Mouse (Mus musculus) adrenal gland, postnatal 25 days (tissue): ENCODE data around the gene Fam222b. TPM values are rescaled to one million over a fixed set of nuclear protein-coding genes. Genes with fewer than 3 reads are reported as not detected.

Source experiments
- DNase-seq: peaks from one replicate; pipeline ENCODE4 v3.0.0; 2021; ENCODE audit warnings: mixed read lengths
- total RNA-seq: library from RNA; stranded (reverse); gene quantifications from 2 replicates; pipeline ENCODE4 v1.2.3, GENCODE M21; 2021

The Fam222b gene
- total RNA-seq, 1 experiment from 2014 or later: 23.9 TPM

GRCm38 (mm10) chr11:78164924-78165760 is 70.7 kb downstream of the Fam222b start, which contains the start of gene Traf4:
Gene Traf4, minus strand, starts transcription at chr11:78165589.
- DNase-seq: peak; percentile 87

GRCm38 (mm10) chr11:78165761-78166109 is 71.3 kb downstream of the Fam222b start:
- peak; percentile 71 for DNase-seq

GRCm38 (mm10) chr11:78166161-78166560 is 71.7 kb downstream of the Fam222b start:
- DNase-seq: no peak

- no peak for DNase-seq
Measured at GRCm38 (mm10) chr11:78166640-78167039, 72.2 kb downstream of the Fam222b start.

GRCm38 (mm10) chr11:78167257-78167959 is 72.9 kb downstream of the Fam222b start:
- no peak for DNase-seq

DNA sequence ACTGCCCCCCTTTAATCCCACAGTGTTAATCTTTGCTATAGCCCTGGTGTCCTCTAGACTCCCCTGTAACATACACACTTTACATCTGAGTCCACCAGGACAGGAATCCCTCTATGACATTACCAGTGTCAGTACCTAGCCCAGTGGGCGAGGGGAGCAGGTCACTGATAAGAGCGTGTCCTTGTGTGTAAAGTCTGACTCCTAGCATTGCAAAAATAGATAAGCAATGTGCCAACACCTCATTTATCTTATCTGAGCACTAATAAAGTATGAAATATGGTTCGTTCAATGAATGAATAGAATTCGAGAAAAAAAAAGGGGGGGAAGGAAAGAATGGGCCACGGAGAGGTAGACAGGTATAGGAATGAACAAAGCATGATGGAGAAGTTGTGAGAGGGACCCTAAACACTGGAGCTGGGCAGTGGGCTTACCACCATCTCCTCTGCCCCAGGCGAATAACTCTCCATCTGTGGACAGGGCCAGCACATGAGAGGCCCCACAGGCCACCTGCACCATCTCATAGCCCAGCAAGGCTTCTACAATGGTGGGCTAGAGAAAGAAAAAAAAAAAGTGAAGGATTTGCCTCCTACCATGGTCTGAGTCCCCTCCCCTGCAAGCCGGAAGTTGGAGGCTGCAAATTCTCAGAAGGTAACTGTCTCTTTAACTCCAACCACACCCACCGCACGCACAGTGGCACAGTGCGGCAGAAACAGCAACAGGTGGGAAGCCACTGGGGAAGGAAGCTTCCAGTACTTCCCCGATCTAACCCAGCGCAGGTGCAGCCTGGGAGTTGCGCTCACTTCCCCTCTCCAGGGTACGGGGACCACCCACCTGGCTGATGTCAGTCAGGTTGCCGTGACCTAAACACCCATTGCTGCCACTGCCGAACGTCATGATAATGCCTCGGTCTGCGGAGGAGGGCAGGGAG is 74.3 kb downstream of the Fam222b start:
- DNase-seq: no peak

- DNase-seq: no peak
Measured at GRCm38 (mm10) chr11:78170306-78170705, 75.8 kb downstream of the Fam222b start.

- no peak for DNase-seq
Measured at GRCm38 (mm10) chr11:78171328-78171727, 76.9 kb downstream of the Fam222b start.

- no peak for DNase-seq
Measured at GRCm38 (mm10) chr11:78172034-78172747, 77.7 kb downstream of the Fam222b start.

DNA sequence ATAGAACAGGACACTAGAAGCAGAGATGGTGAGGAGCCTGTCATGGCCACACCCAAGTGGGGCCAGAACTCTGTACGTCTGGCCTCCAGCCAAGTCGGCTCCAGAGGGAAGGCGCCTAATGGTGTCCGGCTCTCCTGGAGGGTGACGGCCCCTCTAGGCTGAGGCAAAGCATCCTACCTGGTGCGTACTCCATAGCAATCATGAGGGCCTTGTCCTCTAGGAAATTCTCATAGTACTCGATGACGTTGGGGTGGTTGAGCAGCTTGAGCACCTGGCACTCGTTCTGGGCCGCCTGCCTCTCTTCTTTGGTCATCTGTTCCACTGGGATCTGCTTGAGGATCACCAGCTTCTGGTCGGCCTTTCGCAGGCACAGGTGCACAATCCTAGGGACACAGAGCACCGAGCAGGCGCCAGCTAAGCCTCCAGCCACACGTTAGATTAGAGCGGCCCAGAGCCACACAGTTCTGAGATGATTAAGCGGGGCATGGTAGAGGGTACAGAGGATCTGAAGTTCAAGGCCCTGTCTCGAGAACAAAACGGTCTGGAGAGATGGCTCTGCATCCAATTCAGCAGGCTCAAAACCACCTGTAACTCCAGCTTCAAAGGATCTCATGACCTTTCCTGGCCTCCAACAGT is 78.4 kb downstream of the Fam222b start:
- no peak for DNase-seq

DNA sequence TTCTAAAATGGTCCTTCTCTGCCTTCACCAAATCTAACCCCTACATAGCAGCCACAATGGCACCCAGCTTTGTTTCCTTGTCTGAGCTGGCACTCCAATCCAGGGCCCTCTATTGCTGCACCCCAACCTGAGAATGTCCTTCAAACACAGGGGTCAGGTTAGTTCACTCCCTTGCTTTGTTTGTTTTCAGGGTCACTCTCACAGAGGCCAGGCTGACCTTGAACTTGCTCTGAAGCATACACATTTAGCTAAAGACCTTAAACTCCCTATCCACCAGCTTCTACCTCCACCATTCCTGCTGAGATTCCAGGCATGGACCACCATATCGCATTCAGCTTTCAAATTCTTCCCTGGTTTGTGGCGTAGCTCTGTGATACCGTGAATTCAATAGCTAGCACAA is 80.0 kb downstream of the Fam222b start:
- no peak for DNase-seq

GRCm38 (mm10) chr11:78175771-78176401 is 81.4 kb downstream of the Fam222b start:
- DNase-seq: no peak

- DNase-seq: peak; percentile 91
Measured at GRCm38 (mm10) chr11:78176402-78176862, 82.0 kb downstream of the Fam222b start, which contains the start of the genes Nek8 and Tlcd1. Gene Nek8, minus strand, starts transcription at chr11:78176675. Gene Tlcd1, plus strand, starts transcription at chr11:78176711.

GRCm38 (mm10) chr11:78176905-78177331 is 82.5 kb downstream of the Fam222b start:
- DNase-seq: no peak

GRCm38 (mm10) chr11:78177437-78177836 is 83.0 kb downstream of the Fam222b start:
- DNase-seq: no peak

- DNase-seq: peak; percentile 93
Measured at GRCm38 (mm10) chr11:78177903-78178858, 83.7 kb downstream of the Fam222b start.

- DNase-seq: peak; percentile 65
Measured at GRCm38 (mm10) chr11:78178859-78179437, 84.5 kb downstream of the Fam222b start.

DNA sequence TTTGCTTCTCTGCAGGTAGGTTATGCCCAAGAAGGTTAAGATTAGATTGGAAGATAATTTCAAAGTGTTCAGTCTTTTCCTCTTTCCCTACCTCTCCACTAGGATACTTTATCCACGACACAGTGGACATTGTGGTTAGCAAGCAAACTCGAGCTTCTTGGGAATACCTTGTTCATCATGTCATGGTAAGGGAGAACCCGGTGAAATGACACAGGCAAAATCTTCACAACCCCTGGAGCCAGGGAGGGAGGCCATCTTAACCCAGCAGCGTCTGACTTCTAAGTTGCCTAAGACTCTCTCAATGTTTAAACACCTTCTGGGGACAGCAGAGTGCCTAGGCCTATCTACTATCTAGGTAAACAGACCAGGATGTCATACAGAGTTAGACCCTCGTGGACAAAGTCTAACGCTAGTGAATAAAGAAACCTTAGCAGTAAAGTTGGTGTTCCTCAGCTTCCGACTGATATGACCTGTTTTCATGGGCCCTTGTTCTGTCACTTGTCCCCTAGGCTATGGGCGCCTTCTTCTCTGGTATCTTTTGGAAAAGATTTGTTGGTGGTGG is 85.1 kb downstream of the Fam222b start:
- no peak for DNase-seq
